Mouse (Mus musculus): ENCODE measurements at regions not wholly inside any gene's neighbourhood (a gene's known extent, or its start where the extent isn't known, plus 50 kb on each side); places are given as distances from the start of the nearest gene placed in this dataset.

DNA sequence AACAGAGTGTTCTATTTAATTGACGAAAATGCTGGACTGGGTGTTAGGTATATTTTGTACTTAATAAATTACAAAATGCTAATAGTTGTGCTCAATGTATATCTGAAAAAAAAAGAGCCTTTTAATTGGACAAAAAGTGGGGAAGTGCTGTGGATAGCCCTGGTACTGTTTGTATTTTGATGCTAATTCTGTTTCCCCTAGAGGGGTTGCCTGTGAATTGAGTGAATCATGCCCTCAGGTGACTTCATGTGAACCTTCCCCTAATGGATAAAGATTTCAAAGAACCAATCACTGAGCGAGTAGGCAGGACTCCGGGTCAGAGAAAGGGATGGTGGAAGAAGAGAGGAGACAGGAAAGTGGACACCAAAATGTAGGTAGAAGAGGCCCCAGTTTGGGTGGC is 59.7 kb upstream of the Cp start:
- Histone ChIP-seq H3K27ac (ENCODE audit: low read length) (no peak overlapping the region), H3K4me2 (replicated peaks; ENCODE audit: low read depth, low read length) (peak overlapping the region; percentile 93; the same call in 1 of the 2 replicates), H3K4me1 (ENCODE audit: control insufficient read depth, insufficient read depth, low read length) (peaks cover 9% of the 10 kb centered on the region; the same call in 1 of the 2 replicates), H3K9ac (replicated peaks; ENCODE audit: low read depth, low read length) (no peak overlapping the region), H3K4me3 (ENCODE audit: low read depth, low read length) (no peak overlapping the region), H3K36me3 (ENCODE audit: control insufficient read depth, insufficient read depth, low read length) (no peaks in the 10 kb centered on the region; the same call in 1 of the 2 replicates), H3K9me3 (ENCODE audit: control insufficient read depth, low read depth, low read length) (no peaks in the 10 kb centered on the region), H3K27me3 (ENCODE audit: control insufficient read depth, insufficient read depth, low read length) (no peaks in the 10 kb centered on the region)
- no peak for ATAC-seq (ENCODE audit: insufficient number of reproducible peaks, insufficient read depth, low FRiP score, low read depth)
- WGBS, result 96% methylated on average over 3 of the region's 3 CpGs

- H3K27ac ChIP-seq (ENCODE audit: low read length), result no peak overlapping the region
- no peaks in the 10 kb centered on the region; the same call in 1 of the 2 replicates for H3K36me3 ChIP-seq (ENCODE audit: control insufficient read depth, insufficient read depth, low read length)
- no peak for ATAC-seq (ENCODE audit: insufficient number of reproducible peaks, insufficient read depth, low FRiP score, low read depth)
- H3K9ac ChIP-seq (replicated peaks; ENCODE audit: low read depth, low read length), result no peak overlapping the region
- no peaks in the 10 kb centered on the region for H3K27me3 ChIP-seq (ENCODE audit: control insufficient read depth, insufficient read depth, low read length)
- no peak overlapping the region for H3K4me2 ChIP-seq (replicated peaks; ENCODE audit: low read depth, low read length)
- 89% methylated on average over 3 of the region's 3 CpGs for WGBS
- H3K9me3 ChIP-seq (ENCODE audit: control insufficient read depth, low read depth, low read length), result no peaks in the 10 kb centered on the region
- H3K4me3 ChIP-seq (ENCODE audit: low read depth, low read length), result no peak overlapping the region
- H3K4me1 ChIP-seq (ENCODE audit: control insufficient read depth, insufficient read depth, low read length), result no peaks in the 10 kb centered on the region
These were observed 54.6 kb upstream of the Cp start for GRCm38 (mm10) chr3:19902226-19902625.

GRCm38 (mm10) chr3:19904446-19905275 is 52.2 kb upstream of the Cp start:
- WGBS, result 23% methylated on average over 5 of the region's 5 CpGs
- ATAC-seq (ENCODE audit: insufficient number of reproducible peaks, insufficient read depth, low FRiP score, low read depth), result peak; percentile 69; the same call in 1 of the 2 replicates

More at GRCm38 (mm10) chr3:19904446-19905275, 52.2 kb upstream of the Cp start:
- Histone ChIP-seq H3K4me1 (ENCODE audit: control insufficient read depth, insufficient read depth, low read length) (no peaks in the 10 kb centered on the region), H3K9me3 (ENCODE audit: control insufficient read depth, low read depth, low read length) (no peaks in the 10 kb centered on the region), H3K27ac (ENCODE audit: low read length) (no peak overlapping the region), H3K9ac (replicated peaks; ENCODE audit: low read depth, low read length) (no peak overlapping the region), H3K4me3 (ENCODE audit: low read depth, low read length) (no peak overlapping the region), H3K27me3 (ENCODE audit: control insufficient read depth, insufficient read depth, low read length) (no peaks in the 10 kb centered on the region), H3K4me2 (replicated peaks; ENCODE audit: low read depth, low read length) (no peak overlapping the region), H3K36me3 (ENCODE audit: control insufficient read depth, insufficient read depth, low read length) (no peaks in the 10 kb centered on the region; the same call in 1 of the 2 replicates)
